Mouse (Mus musculus) limb, embryonic 12.5 days (tissue): Measurements from ENCODE around the gene Hist1h2ag. TPM values are rescaled to one million over a fixed set of nuclear protein-coding genes. Genes with fewer than 3 reads are reported as not detected.

Experiments used
- ATAC-seq: fragments of 200-750 bp; cut with Nextera tagmentation; 2 replicates; pipeline ENCODE4 v1.8.0; 2017; ENCODE audit warnings: low read depth, moderate TSS enrichment; ENCODE audit not compliant: insufficient number of reproducible peaks, insufficient read depth, low FRiP score, low TSS enrichment
- H3K27ac ChIP-seq: fragments of 300-500 bp; sonication (generic); 2 replicates; pipeline ENCODE4 v1.5.1; 2016; ENCODE audit warnings: mild to moderate bottlenecking, moderate library complexity
- H3K27me3 ChIP-seq: fragments of 300-500 bp; sonication (generic); 2 replicates; pipeline ENCODE4 v1.6.1; 2016; ENCODE audit warnings: mild to moderate bottlenecking, moderate library complexity
- H3K36me3 ChIP-seq: fragments of 300-500 bp; sonication (generic); 2 replicates; pipeline ENCODE4 v1.6.1; 2016; ENCODE audit warnings: mild to moderate bottlenecking, moderate library complexity
- H3K4me1 ChIP-seq: fragments of 300-500 bp; sonication (generic); replicated peaks from 2 replicates; pipeline ENCODE4 v1.6.1; 2016
- H3K4me2 ChIP-seq: fragments of 300-500 bp; sonication (generic); 2 replicates; pipeline ENCODE4 v1.6.1; 2016; ENCODE audit warnings: mild to moderate bottlenecking, moderate library complexity
- H3K4me3 ChIP-seq: fragments of 300-500 bp; sonication (generic); replicated peaks from 2 replicates; pipeline ENCODE4 v1.5.1; 2016; ENCODE audit warnings: mild to moderate bottlenecking
- H3K9ac ChIP-seq: fragments of 300-500 bp; sonication (generic); replicated peaks from 2 replicates; pipeline ENCODE4 v1.6.1; 2016; ENCODE audit warnings: mild to moderate bottlenecking, moderate library complexity
- H3K9me3 ChIP-seq: fragments of 300-500 bp; sonication (generic); 2 replicates; pipeline ENCODE4 v1.6.1; 2016; ENCODE audit warnings: mild to moderate bottlenecking, moderate library complexity
- WGBS: fragments of 180-500 bp; shearing (Covaris S2); methylation state at CpG from one replicate; pipeline ENCODE4 v1.1.7; 2016; 5-methylcytosine and 5-hydroxymethylcytosine counted together
- microRNA-seq: library from miRNA; unstranded; fragments of <30 nt; microRNA quantifications from one replicate; pipeline ENCODE4, GENCODE M21; 2017
- polyA plus RNA-seq: library from polyadenylated mRNA; unstranded; fragments of >200 nt; fragmentation: Nextera tagmentation; extraction: Ambion mirVana; gene quantifications from 2 replicates; pipeline ENCODE4 v1.2.1, GENCODE M21; 2016

Gene Hist1h2ag
- polyA plus RNA-seq, 1 experiment from 2014 or later: 120 TPM

DNA sequence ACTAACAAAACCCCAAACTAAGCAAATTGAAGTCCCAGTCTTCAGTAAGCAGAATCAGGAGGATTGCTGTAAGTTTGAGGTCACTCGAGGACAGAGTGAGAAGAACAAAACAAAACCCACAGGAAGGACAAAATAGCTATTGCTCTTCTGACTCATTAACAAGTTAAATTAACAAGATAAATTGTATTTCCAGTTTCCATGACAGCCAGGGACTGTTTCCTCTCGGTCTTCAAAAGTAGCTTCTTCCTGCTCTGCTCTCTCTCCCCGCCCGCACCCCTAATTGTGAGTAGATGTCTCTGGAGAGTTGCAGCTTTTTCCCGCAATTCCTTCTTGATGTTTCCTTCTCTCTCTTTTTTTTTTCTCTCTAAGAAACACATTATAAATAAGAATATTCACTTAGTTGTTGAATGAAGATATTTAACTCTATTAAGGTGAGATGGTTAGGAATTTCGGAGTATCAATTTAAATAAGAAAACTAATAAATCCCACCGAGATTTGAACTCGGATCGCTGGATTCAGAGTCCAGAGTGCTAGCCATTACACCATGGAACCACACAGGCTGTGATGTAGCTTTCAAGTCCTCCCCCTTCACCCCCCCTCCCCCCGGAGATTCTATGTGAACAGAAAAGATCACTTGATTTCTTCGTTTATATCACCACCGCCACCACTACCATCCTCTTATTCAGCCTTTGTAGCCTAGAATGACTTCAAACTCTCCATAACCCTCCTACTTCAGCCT lies 46.5 kb downstream of the Hist1h2ag start:
- Histone ChIP-seq H3K9ac (no peak overlapping the region), H3K9me3 (no peaks in the 10 kb centered on the region; the same call in 1 of the 2 replicates), H3K4me2 (peak overlapping the region; percentile 51), H3K27me3 (peaks cover 73% of the 10 kb centered on the region), H3K4me3 (peak overlapping the region; percentile 33), H3K4me1 (peaks cover 16% of the 10 kb centered on the region; the same call in 1 of the 2 replicates), H3K27ac (no peak overlapping the region), H3K36me3 (no peaks in the 10 kb centered on the region)
- WGBS: 1% methylated on average over 12 of the region's 12 CpGs
- no peak for ATAC-seq

DNA sequence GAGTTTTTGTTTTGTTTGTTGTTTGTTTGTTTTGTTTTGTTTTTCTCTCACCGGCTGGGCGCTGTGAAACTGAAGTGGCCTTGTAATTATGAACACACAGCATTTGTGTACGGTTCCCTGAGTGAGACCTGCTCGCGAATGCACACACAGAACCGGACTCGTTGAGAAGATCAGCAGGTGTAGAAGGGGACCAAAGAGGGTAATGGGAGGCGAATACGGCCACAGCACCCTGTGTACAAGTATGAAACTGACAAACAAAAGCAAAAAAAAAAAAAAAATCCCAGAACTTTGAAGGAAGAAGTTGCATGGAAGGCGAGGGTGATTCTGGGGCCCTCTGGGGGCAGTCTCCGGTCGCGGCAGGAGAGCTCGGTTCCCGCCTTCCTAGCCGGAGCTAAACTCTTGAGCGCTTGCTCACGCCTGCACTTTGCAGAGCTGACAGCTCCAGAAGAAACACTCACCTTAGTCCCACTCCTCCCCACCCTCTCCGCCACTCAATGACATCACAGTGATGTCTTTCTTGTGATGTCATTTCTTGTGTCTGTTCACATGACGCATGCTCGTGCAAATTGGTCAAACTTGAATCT lies 47.3 kb downstream of the Hist1h2ag start:
- H3K4me2 ChIP-seq: peak overlapping the region; percentile 51
- H3K27me3 ChIP-seq: peaks cover 65% of the 10 kb centered on the region
- no peaks in the 10 kb centered on the region; the same call in 1 of the 2 replicates for H3K9me3 ChIP-seq
- H3K36me3 ChIP-seq: no peaks in the 10 kb centered on the region
- H3K27ac ChIP-seq: no peak overlapping the region
- peak overlapping the region; percentile 33 for H3K4me3 ChIP-seq
- H3K4me1 ChIP-seq: peaks cover 16% of the 10 kb centered on the region; the same call in 1 of the 2 replicates
- H3K9ac ChIP-seq: no peak overlapping the region; the same call in 1 of the 2 replicates
- WGBS: under 1% methylated on average over 21 of the region's 21 CpGs
- ATAC-seq: no peak

- H3K9me3 ChIP-seq: no peaks in the 10 kb centered on the region; the same call in 1 of the 2 replicates
- no peak overlapping the region for H3K27ac ChIP-seq
- peaks cover 16% of the 10 kb centered on the region; the same call in 1 of the 2 replicates for H3K4me1 ChIP-seq
- no peak for ATAC-seq
- peaks cover 59% of the 10 kb centered on the region for H3K27me3 ChIP-seq
- no peak overlapping the region for H3K9ac ChIP-seq
- H3K4me2 ChIP-seq: peak overlapping the region; percentile 51
- no peaks in the 10 kb centered on the region for H3K36me3 ChIP-seq
- WGBS: 6% methylated on average over 8 of the region's 8 CpGs
- H3K4me3 ChIP-seq: peak overlapping the region; percentile 33
These were observed 47.8 kb downstream of the Hist1h2ag start for GRCm38 (mm10) chr13:21994896-21995295.

DNA sequence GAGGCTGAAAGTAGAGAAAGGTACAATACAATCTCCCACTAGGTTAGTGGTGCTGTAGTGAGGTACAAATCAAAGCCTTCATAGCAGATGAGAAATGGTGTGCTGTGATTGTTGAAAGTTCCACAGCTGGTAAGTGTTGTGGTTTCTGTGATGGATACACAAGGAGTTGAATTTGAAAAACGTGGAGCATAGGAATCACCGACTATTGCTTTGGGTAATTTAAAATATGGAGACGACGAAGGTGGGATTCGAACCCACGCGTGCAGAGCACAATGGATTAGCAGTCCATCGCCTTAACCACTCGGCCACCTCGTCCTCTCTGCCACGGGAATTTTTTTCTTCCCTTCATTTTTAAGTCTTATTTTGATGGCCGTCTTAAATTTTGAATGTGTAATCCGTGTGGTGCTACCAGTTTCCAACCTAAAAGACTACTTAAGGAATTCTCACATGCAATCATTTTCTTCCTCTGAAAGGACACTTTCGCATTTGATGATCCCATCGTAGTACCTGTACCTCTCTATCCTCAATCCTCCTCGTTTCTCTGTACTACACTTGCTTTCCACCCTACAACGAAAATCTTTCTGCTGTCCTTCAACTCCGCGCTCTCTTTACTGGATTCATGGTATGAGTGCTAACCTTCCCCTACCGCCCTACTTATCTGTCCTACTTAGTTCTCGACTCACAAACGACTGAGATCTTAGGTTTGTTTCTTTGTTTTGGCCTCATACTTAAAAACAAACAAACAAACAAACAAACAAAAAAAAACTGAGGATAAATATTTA lies 48.6 kb downstream of the Hist1h2ag start:
- peaks cover 53% of the 10 kb centered on the region for H3K27me3 ChIP-seq
- under 1% methylated on average over 22 of the region's 22 CpGs for WGBS
- peaks cover 16% of the 10 kb centered on the region; the same call in 1 of the 2 replicates for H3K4me1 ChIP-seq
- H3K36me3 ChIP-seq: no peaks in the 10 kb centered on the region
- H3K9ac ChIP-seq: no peak overlapping the region
- H3K9me3 ChIP-seq: no peaks in the 10 kb centered on the region; the same call in 1 of the 2 replicates
- peak overlapping the region; percentile 15; the same call in 1 of the 2 replicates for H3K4me2 ChIP-seq
- ATAC-seq: no peak
- H3K4me3 ChIP-seq: no peak overlapping the region
- no peak overlapping the region for H3K27ac ChIP-seq

GRCm38 (mm10) chr13:21992550-21992949 lies 50.2 kb downstream of the Hist1h2ag start:
- no peak for ATAC-seq
- Histone ChIP-seq H3K4me1 (peaks cover 16% of the 10 kb centered on the region; the same call in 1 of the 2 replicates), H3K4me2 (no peak overlapping the region), H3K9me3 (no peaks in the 10 kb centered on the region; the same call in 1 of the 2 replicates), H3K27me3 (peaks cover 37% of the 10 kb centered on the region), H3K27ac (no peak overlapping the region), H3K9ac (no peak overlapping the region), H3K36me3 (no peaks in the 10 kb centered on the region), H3K4me3 (no peak overlapping the region)
- WGBS: 82% methylated on average over 5 of the region's 5 CpGs

Small RNAs within 50 kb of the gene (microRNA-seq; reads per million reads assigned to microRNA genes)
- gene Gm26300 (not detected), gene Gm44390 (0.70 reads per million), gene Gm44486 (not detected)

Other genes starting within 250 kb of the Hist1h2ag start
- 36.6 and 45.0 TPM in 2 replicates for gene Hist1h2bq, start 232.7 kb downstream of the Hist1h2ag start, polyA plus RNA-seq
- not detected in 2 replicates for gene Hist1h2ao, start 232.5 kb downstream of the Hist1h2ag start, polyA plus RNA-seq
- gene Hist1h4m, start 231.2 kb downstream of the Hist1h2ag start, polyA plus RNA-seq: not detected in 2 replicates
- gene Hist1h4n, start 210.7 kb downstream of the Hist1h2ag start, polyA plus RNA-seq: 21.2 and 21.3 TPM in 2 replicates
- 6,267 and 7,120 TPM in 2 replicates for gene Hist1h2ap, start 209.4 kb downstream of the Hist1h2ag start, polyA plus RNA-seq
- 38.6 and 46.0 TPM in 2 replicates for gene Hist1h2br, start 209.2 kb downstream of the Hist1h2ag start, polyA plus RNA-seq
- 23.2 and 25.2 TPM in 2 replicates for gene Zfp184, start 97.8 kb downstream of the Hist1h2ag start, polyA plus RNA-seq
- gene Pom121l2, start 61.8 kb downstream of the Hist1h2ag start, polyA plus RNA-seq: 0.30 and 0.32 TPM in 2 replicates
- 1.2 TPM in 2 replicates for gene Prss16, start 33.2 kb downstream of the Hist1h2ag start, polyA plus RNA-seq
- 24.8 and 50.4 TPM in 2 replicates for gene Hist1h2ah, start 7.4 kb downstream of the Hist1h2ag start, polyA plus RNA-seq
- gene Hist1h2bk, start 7.1 kb downstream of the Hist1h2ag start, polyA plus RNA-seq: 21.0 and 25.9 TPM in 2 replicates
- gene Hist1h4i, start 1.6 kb downstream of the Hist1h2ag start, polyA plus RNA-seq: 30.3 and 34.1 TPM in 2 replicates
- gene Hist1h2bj, start 270 bp upstream of the Hist1h2ag start, polyA plus RNA-seq: 26.1 and 28.8 TPM in 2 replicates
- gene Vmn1r188, start 41.5 kb upstream of the Hist1h2ag start, polyA plus RNA-seq: not detected in 2 replicates
- gene Vmn1r189, start 62.9 kb upstream of the Hist1h2ag start, polyA plus RNA-seq: not detected in 2 replicates
- not detected in 2 replicates for gene Vmn1r191, start 141.0 kb upstream of the Hist1h2ag start, polyA plus RNA-seq
- not detected in 2 replicates for gene Vmn1r192, start 148.2 kb upstream of the Hist1h2ag start, polyA plus RNA-seq
- gene Vmn1r193, start 180.2 kb upstream of the Hist1h2ag start, polyA plus RNA-seq: not detected in 2 replicates
- not detected in 2 replicates for gene Vmn1r194, start 201.3 kb upstream of the Hist1h2ag start, polyA plus RNA-seq
- gene Vmn1r195, start 227.6 kb upstream of the Hist1h2ag start, polyA plus RNA-seq: not detected in 2 replicates
- not detected in 2 replicates for gene Vmn1r196, start 247.0 kb upstream of the Hist1h2ag start, polyA plus RNA-seq